Mouse (Mus musculus) ES-CJ7 (cell line): Measurements from ENCODE around the gene Klhdc2.

Experiments used
- DNase-seq: peaks from one replicate; pipeline ENCODE4 v3.0.0; 2011; ENCODE audit warnings: low read depth, low spot score

Gene Klhdc2

GRCm38 (mm10) chr12:69296511-69297410 is at the start of gene Klhdc2:
Gene Klhdc2, plus strand, starts transcription at chr12:69296681.
- peak; percentile 85 for DNase-seq

GRCm38 (mm10) chr12:69249766-69250165 is 46.7 kb upstream of the Klhdc2 start:
- DNase-seq, result no peak

- no peak for DNase-seq
Observed at GRCm38 (mm10) chr12:69250756-69251155, 45.7 kb upstream of the Klhdc2 start.

DNA sequence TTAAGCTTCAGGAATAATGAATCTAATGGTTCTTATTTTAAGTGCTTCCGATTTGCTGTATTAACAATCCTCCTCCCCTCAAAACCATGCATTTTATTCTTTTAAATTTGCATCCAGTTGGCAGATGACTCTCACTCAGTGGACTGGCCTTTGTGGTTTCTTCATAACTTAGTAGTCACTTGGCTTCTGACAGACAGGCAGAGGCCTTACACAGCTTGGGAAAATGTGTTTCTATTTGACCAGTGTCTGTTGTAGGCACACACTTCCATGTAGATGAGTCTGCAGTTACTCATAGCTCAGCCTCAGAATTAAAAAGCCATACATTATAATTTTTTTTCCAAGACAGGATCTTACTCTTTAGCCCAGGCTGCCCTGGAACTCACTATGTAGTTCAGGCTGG is 42.7 kb upstream of the Klhdc2 start:
- no peak for DNase-seq

- DNase-seq, result no peak
Observed at GRCm38 (mm10) chr12:69257836-69258235, 38.6 kb upstream of the Klhdc2 start.

DNA sequence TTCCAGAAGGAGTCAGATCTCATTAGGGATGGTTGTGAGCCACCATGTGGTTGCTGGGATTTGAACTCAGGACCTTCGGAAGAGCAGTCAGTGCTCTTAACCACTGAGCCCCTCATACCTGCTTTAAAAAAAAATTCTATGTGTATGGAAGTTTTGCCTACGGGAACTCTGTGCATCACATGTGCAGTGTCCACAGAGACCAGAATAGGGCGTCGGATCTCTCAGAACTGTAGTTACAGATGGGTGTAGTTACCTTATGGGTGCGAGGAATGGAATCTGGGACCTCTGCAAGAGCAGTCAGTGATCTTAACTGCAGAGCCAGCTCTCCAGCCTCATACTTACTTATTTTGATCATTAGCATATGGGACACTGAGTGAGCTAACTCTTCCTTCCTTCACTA is 34.2 kb upstream of the Klhdc2 start:
- DNase-seq, result no peak

DNA sequence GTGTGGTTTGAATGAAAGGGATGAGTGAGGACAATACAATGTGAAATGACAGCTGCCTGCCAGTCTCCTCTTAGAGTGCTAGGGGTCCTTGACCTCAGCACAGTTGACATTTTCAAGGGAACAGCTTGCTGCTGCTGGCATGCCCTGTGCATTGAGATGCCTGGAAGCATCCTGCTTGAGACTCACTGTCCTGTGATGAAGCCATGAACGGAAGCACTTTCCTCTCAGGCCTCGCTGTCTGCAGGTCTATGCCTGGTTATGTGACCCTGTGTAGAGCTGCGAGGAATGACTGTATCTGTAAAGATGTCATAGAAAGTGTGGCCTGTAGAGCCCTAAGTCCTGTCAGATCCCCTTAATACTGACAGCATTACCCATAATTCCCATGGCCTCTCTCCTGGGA is 31.4 kb upstream of the Klhdc2 start:
- no peak for DNase-seq

GRCm38 (mm10) chr12:69267956-69268632 is 28.4 kb upstream of the Klhdc2 start:
- no peak for DNase-seq

DNA sequence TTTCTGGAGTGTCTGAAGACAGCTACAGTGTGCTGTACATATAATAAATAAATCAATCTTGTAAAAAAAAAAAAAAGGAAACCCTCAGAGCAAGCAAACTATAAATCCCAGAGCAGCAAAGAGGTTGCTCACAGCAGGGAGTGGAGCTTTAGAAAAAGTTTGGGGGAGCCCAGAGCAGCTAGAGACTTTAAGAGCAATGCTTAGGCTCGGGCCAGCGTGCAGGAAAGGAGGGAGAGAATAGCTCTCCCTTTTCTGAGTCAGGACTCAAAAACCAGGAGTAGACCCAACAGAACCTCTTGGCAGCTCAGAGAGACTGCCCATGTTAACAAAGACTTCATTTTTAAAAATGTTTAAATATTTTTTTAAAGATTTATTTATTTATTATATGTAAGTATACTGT is 27.5 kb upstream of the Klhdc2 start:
- no peak for DNase-seq

DNA sequence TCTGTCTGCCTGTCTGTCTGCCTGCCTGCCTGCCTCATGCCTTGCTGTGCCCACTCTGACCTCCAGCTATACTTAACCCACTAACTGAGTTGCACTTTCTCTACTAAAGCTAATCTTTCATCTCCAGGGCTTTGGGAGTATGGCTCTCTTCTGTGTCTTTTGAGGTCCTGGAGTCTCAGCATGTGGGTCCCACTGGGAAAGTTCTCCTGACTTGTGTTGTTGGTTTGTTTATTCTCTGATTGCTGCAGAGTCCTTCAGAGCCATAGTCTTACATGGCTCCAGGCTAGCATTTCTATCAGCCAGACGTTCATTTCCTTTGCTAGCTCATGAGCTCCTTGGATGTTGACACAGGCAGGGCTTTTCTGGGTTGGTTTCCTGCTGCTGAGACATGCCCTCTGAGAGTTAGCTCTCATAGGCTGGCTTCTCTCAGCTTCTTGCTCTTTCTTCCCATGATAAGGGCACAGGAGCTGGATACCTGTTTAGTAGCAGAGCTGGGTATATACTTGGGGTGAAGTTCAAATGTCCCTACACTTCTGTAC is 16.5 kb upstream of the Klhdc2 start:
- DNase-seq, result no peak

DNA sequence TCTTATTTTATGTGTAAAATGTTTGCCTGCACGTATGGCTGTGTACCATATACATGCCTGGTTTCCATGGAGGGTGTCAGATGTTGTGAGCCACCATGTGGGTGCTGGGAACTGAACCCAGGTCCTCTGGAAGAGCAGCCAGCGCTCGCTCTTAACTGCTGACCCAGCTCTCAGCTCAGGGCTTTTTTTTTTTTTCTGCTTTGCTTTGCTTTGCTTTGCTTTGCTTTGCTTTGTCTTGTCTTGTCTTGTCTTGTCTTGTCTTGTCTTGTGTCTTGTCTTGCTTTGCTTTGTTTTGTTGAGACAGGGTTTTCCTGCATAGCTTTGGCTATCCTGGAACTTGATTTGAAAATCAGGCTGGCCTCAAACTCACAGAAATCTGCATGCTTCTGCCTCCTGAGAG is 15.6 kb upstream of the Klhdc2 start:
- DNase-seq, result no peak

GRCm38 (mm10) chr12:69283146-69283545 is 13.3 kb upstream of the Klhdc2 start:
- DNase-seq, result no peak

- DNase-seq, result no peak
Observed at GRCm38 (mm10) chr12:69287535-69287934, 8.9 kb upstream of the Klhdc2 start.

- DNase-seq, result no peak
Observed at GRCm38 (mm10) chr12:69288699-69289098, 7.8 kb upstream of the Klhdc2 start.

GRCm38 (mm10) chr12:69292401-69292800 is 4.1 kb upstream of the Klhdc2 start:
- DNase-seq, result no peak

DNA sequence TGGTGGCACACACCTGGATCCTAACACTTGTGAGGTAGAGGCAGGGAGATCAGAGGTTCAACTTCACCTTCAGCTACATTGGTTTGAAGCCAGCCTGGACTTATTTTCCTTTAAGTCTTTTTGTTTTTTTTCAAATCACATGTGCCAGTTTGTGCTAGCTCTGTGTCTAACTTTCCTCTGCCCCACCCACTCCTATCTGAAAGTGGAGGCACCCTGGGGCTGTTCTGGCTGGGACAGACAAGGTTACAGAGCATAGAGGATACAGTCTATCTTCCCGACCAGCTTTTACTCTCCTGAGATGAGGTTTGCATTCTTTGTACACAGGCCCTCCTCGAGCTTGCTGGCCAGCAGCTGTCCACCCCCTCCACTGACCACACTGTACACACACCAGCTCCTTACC is 2.7 kb upstream of the Klhdc2 start:
- no peak for DNase-seq

- no peak for DNase-seq
Observed at GRCm38 (mm10) chr12:69294936-69295335, 1.5 kb upstream of the Klhdc2 start.

- DNase-seq, result no peak
Observed at GRCm38 (mm10) chr12:69295651-69296050, 830 bp upstream of the Klhdc2 start.

GRCm38 (mm10) chr12:69297411-69298150 is 1.1 kb downstream of the Klhdc2 start:
- no peak for DNase-seq

DNA sequence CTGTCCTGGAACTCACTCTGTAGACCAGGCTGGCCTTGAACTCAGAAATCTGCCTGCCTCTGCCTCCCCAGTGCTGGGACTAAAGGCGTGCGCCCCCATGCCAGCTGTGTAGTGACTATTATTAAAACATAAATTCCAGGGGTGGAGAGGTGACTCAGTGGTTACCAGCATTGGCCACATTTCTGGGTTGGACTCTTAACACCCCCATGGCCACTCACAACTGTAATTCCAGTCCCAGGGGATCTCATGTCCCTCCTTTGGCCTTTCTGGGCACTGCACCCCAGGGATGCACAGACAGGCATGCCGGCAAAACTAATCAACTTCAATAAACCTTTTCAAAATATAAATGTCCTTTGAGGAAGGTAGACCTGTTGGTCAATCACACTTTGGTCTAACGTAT is 1.8 kb downstream of the Klhdc2 start:
- DNase-seq, result no peak

GRCm38 (mm10) chr12:69299231-69299630 is 2.8 kb downstream of the Klhdc2 start:
- no peak for DNase-seq

DNA sequence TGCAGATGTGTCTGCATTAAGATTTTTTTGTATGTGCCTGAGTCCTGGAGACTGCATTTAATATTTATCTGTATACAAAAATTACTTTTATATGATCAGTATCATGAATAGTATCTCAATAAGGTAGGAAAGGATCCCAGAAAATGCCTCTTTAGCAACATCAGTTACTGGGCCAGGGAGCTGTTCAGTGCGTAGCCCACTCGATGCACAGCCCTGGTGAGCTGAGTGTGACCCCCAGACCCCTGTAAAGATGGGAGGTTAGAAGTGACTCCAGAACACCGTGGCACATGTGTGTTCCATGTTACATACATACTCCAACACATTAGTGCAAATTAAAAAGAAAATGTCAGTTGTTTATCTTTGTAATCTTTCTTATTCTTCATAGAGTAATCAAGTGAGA is 3.4 kb downstream of the Klhdc2 start:
- no peak for DNase-seq
